Mouse (Mus musculus): ENCODE measurements around the gene Rps21.
"Not testable (repeated sequence)": the region's sequence is repeated elsewhere in the genome, so short reads cannot be mapped to it uniquely, and the experiment has no call there.

Gene Rps21

GRCm38 (mm10) chr2:180257963-180258865 is 1.0 kb downstream of the Rps21 start:
- DNase-seq (ENCODE audit: inconsistent age in 2 of 2, low spot score in 1 of 2), result no peak

GRCm38 (mm10) chr2:180258951-180259484 is 1.8 kb downstream of the Rps21 start:
- not testable (repeated sequence) for DNase-seq (ENCODE audit: inconsistent age in 2 of 2, low spot score in 1 of 2)

GRCm38 (mm10) chr2:180259826-180260609 is 2.8 kb downstream of the Rps21 start:
- DNase-seq (ENCODE audit: inconsistent age in 2 of 2, low spot score in 1 of 2), result peak in 1 of 2 experiments; percentile 52

GRCm38 (mm10) chr2:180260610-180261480 is 3.7 kb downstream of the Rps21 start:
- DNase-seq (ENCODE audit: inconsistent age in 2 of 2, low spot score in 1 of 2), result peak in 1 of 2 experiments; percentile 36

- no peak for DNase-seq (ENCODE audit: inconsistent age in 2 of 2, low spot score in 1 of 2)
Observed at GRCm38 (mm10) chr2:180261901-180262300, 4.7 kb downstream of the Rps21 start.

- peak in 1 of 2 experiments; percentile 56 for DNase-seq (ENCODE audit: inconsistent age in 2 of 2, low spot score in 1 of 2)
Observed at GRCm38 (mm10) chr2:180262441-180262840, 5.3 kb downstream of the Rps21 start.

- no peak for DNase-seq (ENCODE audit: inconsistent age in 2 of 2, low spot score in 1 of 2)
Observed at GRCm38 (mm10) chr2:180262891-180263290, 5.7 kb downstream of the Rps21 start.

- no peak for DNase-seq (ENCODE audit: inconsistent age in 2 of 2, low spot score in 1 of 2)
Observed at GRCm38 (mm10) chr2:180267955-180268354, 10.8 kb downstream of the Rps21 start.

- no peak for DNase-seq (ENCODE audit: inconsistent age in 2 of 2, low spot score in 1 of 2)
Observed at GRCm38 (mm10) chr2:180269329-180269728, 12.2 kb downstream of the Rps21 start.

GRCm38 (mm10) chr2:180270537-180271255 is 13.5 kb downstream of the Rps21 start:
- DNase-seq (ENCODE audit: inconsistent age in 2 of 2, low spot score in 1 of 2), result peak in 1 of 2 experiments; percentile 55

GRCm38 (mm10) chr2:180271804-180272395 is 14.7 kb downstream of the Rps21 start:
- no peak for DNase-seq (ENCODE audit: inconsistent age in 2 of 2, low spot score in 1 of 2)

GRCm38 (mm10) chr2:180272884-180273321 is 15.7 kb downstream of the Rps21 start:
- no peak for DNase-seq (ENCODE audit: inconsistent age in 2 of 2, low spot score in 1 of 2)

- peak; percentile 95 to 97 for DNase-seq (ENCODE audit: inconsistent age in 2 of 2, low spot score in 1 of 2)
Observed at GRCm38 (mm10) chr2:180273394-180274244, 16.4 kb downstream of the Rps21 start, which contains the start of gene Cables2. Gene Cables2, minus strand, starts transcription at chr2:180273496.

- peak in 1 of 2 experiments; percentile 52 for DNase-seq (ENCODE audit: inconsistent age in 2 of 2, low spot score in 1 of 2)
Observed at GRCm38 (mm10) chr2:180274523-180274922, 17.3 kb downstream of the Rps21 start.

- peak; percentile 79 to 93 for DNase-seq (ENCODE audit: inconsistent age in 2 of 2, low spot score in 1 of 2)
Observed at GRCm38 (mm10) chr2:180275836-180276235, 18.7 kb downstream of the Rps21 start.

GRCm38 (mm10) chr2:180276385-180276784 is 19.2 kb downstream of the Rps21 start:
- no peak for DNase-seq (ENCODE audit: inconsistent age in 2 of 2, low spot score in 1 of 2)

GRCm38 (mm10) chr2:180276851-180277259 is 19.7 kb downstream of the Rps21 start:
- DNase-seq (ENCODE audit: inconsistent age in 2 of 2, low spot score in 1 of 2), result no peak

GRCm38 (mm10) chr2:180277773-180278320 is 20.7 kb downstream of the Rps21 start:
- no peak for DNase-seq (ENCODE audit: inconsistent age in 2 of 2, low spot score in 1 of 2)

Measured in adrenal gland, adult (tissue).